16 mouse cellular contexts compared by ENCODE assay signal in the genomic region with DNA sequence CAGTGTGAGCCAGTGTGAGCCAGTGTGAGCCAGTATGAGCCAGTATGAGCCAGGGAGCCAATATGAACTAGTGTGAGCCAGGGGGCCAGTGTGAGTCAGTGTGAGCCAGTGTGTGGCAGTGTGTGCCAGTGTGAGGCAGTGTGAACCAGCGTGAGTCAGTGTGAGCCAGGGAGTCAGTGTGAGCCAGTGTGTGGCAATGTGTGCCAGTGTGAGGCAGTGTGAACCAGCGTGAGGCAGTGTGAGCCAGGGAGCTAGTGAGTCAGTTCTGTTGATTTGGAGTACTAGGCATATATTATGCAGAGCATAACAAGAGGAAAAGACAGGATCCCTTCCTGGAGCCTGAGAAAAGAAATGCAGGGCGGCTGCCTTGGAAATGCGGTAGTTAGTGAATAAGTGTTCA.
DNase-seq lines count a peak whose midpoint lies in the region; ATAC-seq and TF ChIP-seq lines count a peak whose summit lies in the region.
"Had no signal": no experiment of that assay in that cellular context is flagged by ENCODE, and none has a peak within 500 bp of the region (broad histone marks: within the 10 kb centered on the region; RNA-seq: fewer than 3 reads in every experiment).

No protein-coding gene starts in this region.

- H3K4me3 ChIP-seq in midbrain, embryonic 14.5 days (replicated peaks; ENCODE audit: low read depth, low read length) = no peak overlapping the region
- no peak overlapping the region for H3K4me3 ChIP-seq in midbrain, embryonic 10.5 days
- H3K4me3 ChIP-seq in G1E (ENCODE audit: low read depth, low read length) = peak overlapping the region; percentile 44
- no peak overlapping the region for H3K4me3 ChIP-seq in embryonic facial prominence, embryonic 14.5 days (ENCODE audit: low read depth, low read length)
- no peak overlapping the region for H3K4me3 ChIP-seq in midbrain, embryonic 16.5 days (ENCODE audit: low read depth, low read length)
- H3K4me3 ChIP-seq: liver, embryonic 15.5 days had no signal

- no peak overlapping the region for H3K4me2 ChIP-seq in midbrain, embryonic 14.5 days (ENCODE audit: low read length)
- no peak overlapping the region for H3K4me2 ChIP-seq in embryonic facial prominence, embryonic 14.5 days (ENCODE audit: low read depth, low read length)
- no peak overlapping the region for H3K4me2 ChIP-seq in midbrain, embryonic 16.5 days (ENCODE audit: low read length)
- H3K4me2 ChIP-seq: liver, embryonic 15.5 days had no signal

- no peak for ATAC-seq in midbrain, embryonic 14.5 days (ENCODE audit: low FRiP score, low TSS enrichment)
- ATAC-seq in G1E (ENCODE audit: extremely low read depth, insufficient number of reproducible peaks, low FRiP score, poor library complexity, severe bottlenecking) = no peak
- peak; percentile 26; the same call in 1 of the 2 replicates for ATAC-seq in embryonic facial prominence, embryonic 14.5 days (ENCODE audit: low read depth)
- peak; percentile 54; the same call in 1 of the 2 replicates for ATAC-seq in midbrain, embryonic 16.5 days

- no peaks in the 10 kb centered on the region for H3K36me3 ChIP-seq in midbrain, embryonic 14.5 days (ENCODE audit: control insufficient read depth, insufficient read depth, low read length)
- H3K36me3 ChIP-seq in midbrain, embryonic 10.5 days = no peaks in the 10 kb centered on the region
- H3K36me3 ChIP-seq in G1E (replicated peaks) = no peaks in the 10 kb centered on the region
- H3K36me3 ChIP-seq in embryonic facial prominence, embryonic 14.5 days (ENCODE audit: control insufficient read depth, insufficient read depth, low read length) = no peaks in the 10 kb centered on the region
- H3K36me3 ChIP-seq in midbrain, embryonic 16.5 days (ENCODE audit: control insufficient read depth, insufficient read depth, low read length) = no peaks in the 10 kb centered on the region
- H3K36me3 ChIP-seq: liver, embryonic 15.5 days had no signal

- TF ChIP-seq CTCF in G1E (IDR thresholded peaks at IDR 0.05; ENCODE audit: low read depth, low read length) = no peak

- peak overlapping the region; percentile 68 for H3K27ac ChIP-seq in midbrain, embryonic 14.5 days (replicated peaks; ENCODE audit: low read depth, low read length)
- H3K27ac ChIP-seq in midbrain, embryonic 10.5 days (replicated peaks) = no peak overlapping the region
- no peak overlapping the region for H3K27ac ChIP-seq in embryonic facial prominence, embryonic 14.5 days (replicated peaks; ENCODE audit: low read depth, low read length)
- H3K27ac ChIP-seq in midbrain, embryonic 16.5 days (ENCODE audit: low read length) = peak overlapping the region; percentile 44
- H3K27ac ChIP-seq: liver, embryonic 15.5 days had no signal

- H3K9ac ChIP-seq in midbrain, embryonic 14.5 days (replicated peaks; ENCODE audit: low read length) = no peak overlapping the region
- no peak overlapping the region for H3K9ac ChIP-seq in embryonic facial prominence, embryonic 14.5 days (ENCODE audit: low read depth, low read length)
- H3K9ac ChIP-seq in midbrain, embryonic 16.5 days (ENCODE audit: low read depth, low read length) = no peak overlapping the region
- H3K9ac ChIP-seq: liver, embryonic 15.5 days had no signal

- no peaks in the 10 kb centered on the region for H3K27me3 ChIP-seq in midbrain, embryonic 14.5 days (ENCODE audit: control insufficient read depth, insufficient read depth, low read length)
- H3K27me3 ChIP-seq in midbrain, embryonic 10.5 days (ENCODE audit: low read depth, poor library complexity, severe bottlenecking) = no peaks in the 10 kb centered on the region
- peaks cover 2% of the 10 kb centered on the region; the same call in 1 of the 2 replicates for H3K27me3 ChIP-seq in G1E (ENCODE audit: insufficient read depth, low read length)
- H3K27me3 ChIP-seq in embryonic facial prominence, embryonic 14.5 days (replicated peaks; ENCODE audit: control insufficient read depth, insufficient read depth, low read length) = no peaks in the 10 kb centered on the region
- H3K27me3 ChIP-seq in midbrain, embryonic 16.5 days (ENCODE audit: control insufficient read depth, insufficient read depth, low read depth, low read length) = no peaks in the 10 kb centered on the region
- H3K27me3 ChIP-seq: CH12.LX; liver, embryonic 15.5 days had no signal

- DNase-seq in midbrain, embryonic 14.5 days = peak; percentile 35
- DNase-seq in midbrain, embryonic 10.5 days (ENCODE audit: low spot score) = no peak
- DNase-seq in G1E (ENCODE audit: low spot score) = no peak
- no peak for DNase-seq in embryonic facial prominence, embryonic 14.5 days (ENCODE audit: low spot score)
- no peak for DNase-seq in urinary bladder, adult 18-20 months (ENCODE audit: low spot score in 2 of 2)
- DNase-seq in layer of hippocampus, postnatal 36 days = no peak
- DNase-seq: adrenal gland, postnatal 10 days; cerebellum, adult 2 months; heart, postnatal 14 days; kidney, adult 2 months; kidney, postnatal 36 days; left cerebral cortex, postnatal 4 days; lung, postnatal 10 days had no signal

- peaks cover 7% of the 10 kb centered on the region; the same call in 1 of the 2 replicates for H3K4me1 ChIP-seq in midbrain, embryonic 14.5 days (ENCODE audit: control insufficient read depth, insufficient read depth, low read length)
- H3K4me1 ChIP-seq in midbrain, embryonic 10.5 days = peaks cover 20% of the 10 kb centered on the region
- H3K4me1 ChIP-seq in G1E (ENCODE audit: insufficient read depth, low read depth, low read length) = no peaks in the 10 kb centered on the region
- peaks cover 8% of the 10 kb centered on the region; the same call in 1 of the 2 replicates for H3K4me1 ChIP-seq in embryonic facial prominence, embryonic 14.5 days (ENCODE audit: control insufficient read depth, insufficient read depth, low read length)
- H3K4me1 ChIP-seq in midbrain, embryonic 16.5 days (ENCODE audit: control insufficient read depth, insufficient read depth, low read length) = peaks cover 6% of the 10 kb centered on the region; the same call in 1 of the 2 replicates
- H3K4me1 ChIP-seq: liver, embryonic 15.5 days had no signal

- H3K9me3 ChIP-seq in midbrain, embryonic 14.5 days (ENCODE audit: control insufficient read depth, low read length) = no peaks in the 10 kb centered on the region
- no peaks in the 10 kb centered on the region for H3K9me3 ChIP-seq in midbrain, embryonic 10.5 days (replicated peaks)
- H3K9me3 ChIP-seq in G1E (replicated peaks) = peaks cover 41% of the 10 kb centered on the region
- no peaks in the 10 kb centered on the region for H3K9me3 ChIP-seq in embryonic facial prominence, embryonic 14.5 days (ENCODE audit: control insufficient read depth, low read length)
- no peaks in the 10 kb centered on the region for H3K9me3 ChIP-seq in midbrain, embryonic 16.5 days (replicated peaks; ENCODE audit: control insufficient read depth, low read length, poor library complexity, severe bottlenecking)
- H3K9me3 ChIP-seq: liver, embryonic 15.5 days had no signal

- 79% methylated on average over 4 of the region's 4 CpGs for WGBS in midbrain, embryonic 14.5 days
- 93% methylated on average over 4 of the region's 4 CpGs for WGBS in midbrain, embryonic 10.5 days
- WGBS in embryonic facial prominence, embryonic 14.5 days = 76% methylated on average over 4 of the region's 4 CpGs
- 77% methylated on average over 4 of the region's 4 CpGs for WGBS in midbrain, embryonic 16.5 days

Comparison
In these comparisons a context has a peak if more than half of its experiments do, and no peak if none do; other contexts are left out.
1. ATAC-seq: peak in embryonic facial prominence, embryonic 14.5 days (single experiment) and midbrain, embryonic 16.5 days (single experiment); none in midbrain, embryonic 14.5 days (single experiment) and G1E (single experiment).
2. H3K27ac ChIP-seq: peak in midbrain, embryonic 14.5 days (single experiment) and midbrain, embryonic 16.5 days (single experiment); none in midbrain, embryonic 10.5 days (single experiment) and embryonic facial prominence, embryonic 14.5 days (single experiment).